Mouse (Mus musculus): ENCODE results near the gene Rtn4rl1.
A peak's percentile ranks its signal among the peaks of the same experiment; 100 is the strongest.
"Not testable (repeated sequence)": the region's sequence is repeated elsewhere in the genome, so short reads cannot be mapped to it uniquely, and the experiment has no call there.

Gene Rtn4rl1

DNA sequence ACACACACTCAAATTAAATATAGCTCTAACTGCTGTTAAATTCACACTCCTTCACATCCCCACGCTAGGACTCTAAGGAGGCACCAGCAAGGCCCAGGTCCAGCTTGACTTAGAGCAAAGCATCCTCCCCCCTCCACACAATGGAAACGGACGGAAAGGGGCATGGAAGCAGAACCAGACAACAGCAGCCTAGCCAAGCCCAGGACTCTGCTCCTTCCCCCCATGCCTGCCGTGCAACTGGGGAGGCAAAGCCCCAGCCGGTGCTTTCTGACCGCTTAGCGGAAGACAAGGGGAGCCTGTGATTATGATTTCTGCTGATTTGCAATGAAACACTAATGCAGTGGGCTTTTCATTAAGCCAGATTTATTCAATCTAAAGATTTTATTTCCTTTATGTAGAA is 84.5 kb downstream of the Rtn4rl1 start:
- DNase-seq (ENCODE audit: low spot score), result no peak

DNA sequence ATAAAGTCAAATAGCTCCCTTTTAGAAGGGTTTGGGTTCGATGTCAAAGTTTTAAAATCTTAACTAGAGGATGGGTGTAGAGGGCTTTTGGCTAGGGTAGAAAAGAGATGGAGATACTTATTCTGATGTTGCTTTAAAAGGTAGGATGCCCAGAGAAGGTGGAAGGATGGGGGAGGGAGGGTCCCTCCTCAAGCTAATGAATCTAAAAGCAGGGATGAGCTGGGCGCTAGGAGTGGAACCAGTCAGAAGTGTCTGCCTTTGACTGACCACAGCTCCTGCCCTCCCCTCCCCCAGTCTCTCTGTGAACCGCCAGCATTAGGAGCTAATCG is 85.4 kb downstream of the Rtn4rl1 start:
- no peak for DNase-seq (ENCODE audit: low spot score)

GRCm38 (mm10) chr11:75279342-75280065 is 85.9 kb downstream of the Rtn4rl1 start:
- DNase-seq (ENCODE audit: low spot score), result no peak

DNA sequence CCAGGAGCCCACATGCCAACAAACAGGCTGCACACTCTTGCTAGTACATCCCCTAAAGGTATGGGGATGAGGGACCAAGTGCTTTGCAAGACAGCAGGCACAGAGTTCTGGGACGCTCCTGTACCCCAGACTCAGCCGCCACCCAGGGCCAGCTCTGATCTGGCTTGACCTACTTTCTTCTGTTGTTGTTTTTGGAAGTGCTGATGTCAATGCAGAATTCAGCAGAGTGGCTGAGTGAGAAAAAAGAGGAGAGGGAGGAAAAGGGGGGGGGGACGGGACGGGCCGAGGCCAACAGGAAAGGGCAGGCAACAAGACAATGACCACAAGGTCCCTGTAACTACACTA is 86.5 kb downstream of the Rtn4rl1 start:
- DNase-seq (ENCODE audit: low spot score), result no peak

GRCm38 (mm10) chr11:75280435-75281001 is 86.9 kb downstream of the Rtn4rl1 start:
- DNase-seq (ENCODE audit: low spot score), result no peak

DNA sequence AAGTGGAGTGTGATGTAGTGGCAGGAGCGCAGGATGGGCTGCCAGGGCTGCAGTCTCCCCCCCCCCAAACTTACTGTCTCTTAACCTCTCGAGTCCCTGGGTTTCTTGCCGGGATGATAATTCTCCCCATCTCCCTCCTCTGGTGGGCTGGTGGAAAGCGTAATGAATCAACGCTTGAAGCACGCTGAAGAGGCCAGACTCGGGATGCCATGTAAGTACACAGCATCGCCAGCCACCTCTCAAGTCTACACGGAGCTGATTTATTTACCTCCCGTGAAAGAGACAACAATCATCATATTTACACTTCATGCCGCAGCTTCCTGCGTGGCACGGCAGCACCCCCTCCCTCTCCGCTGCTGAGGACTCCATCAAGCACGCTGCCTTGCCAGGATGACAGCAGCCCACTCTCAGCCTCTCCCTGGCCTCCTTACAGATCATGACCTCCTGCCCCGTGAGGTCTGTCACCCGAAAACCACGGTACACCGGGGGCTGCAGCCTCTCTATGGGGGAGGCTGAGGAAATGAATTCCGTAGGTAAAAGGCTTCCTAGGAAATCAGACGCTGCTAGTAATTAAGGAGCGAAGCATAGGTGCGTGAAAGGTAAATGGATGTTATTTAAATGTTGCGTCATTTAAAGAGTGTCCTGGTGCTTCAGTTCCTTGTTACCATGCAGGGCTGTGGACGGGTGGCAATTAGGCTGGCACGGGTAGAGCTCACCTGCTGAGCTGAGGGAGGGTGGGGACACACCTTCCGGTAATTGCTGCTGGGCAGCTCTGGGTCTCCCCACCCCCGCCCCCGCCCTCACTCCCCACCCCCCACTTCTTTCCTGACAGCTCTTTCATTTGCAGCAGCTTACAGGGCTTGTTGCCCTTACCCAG is 88.0 kb downstream of the Rtn4rl1 start:
- DNase-seq (ENCODE audit: low spot score), result no peak

- peak; percentile 70 for DNase-seq (ENCODE audit: low spot score)
Observed at GRCm38 (mm10) chr11:75282496-75283120, 89.0 kb downstream of the Rtn4rl1 start.

GRCm38 (mm10) chr11:75283784-75284183 is 90.2 kb downstream of the Rtn4rl1 start:
- DNase-seq (ENCODE audit: low spot score), result not testable (repeated sequence)

- DNase-seq (ENCODE audit: low spot score), result no peak
Observed at GRCm38 (mm10) chr11:75285893-75286467, 92.4 kb downstream of the Rtn4rl1 start.

GRCm38 (mm10) chr11:75286868-75287267 is 93.3 kb downstream of the Rtn4rl1 start:
- no peak for DNase-seq (ENCODE audit: low spot score)

DNA sequence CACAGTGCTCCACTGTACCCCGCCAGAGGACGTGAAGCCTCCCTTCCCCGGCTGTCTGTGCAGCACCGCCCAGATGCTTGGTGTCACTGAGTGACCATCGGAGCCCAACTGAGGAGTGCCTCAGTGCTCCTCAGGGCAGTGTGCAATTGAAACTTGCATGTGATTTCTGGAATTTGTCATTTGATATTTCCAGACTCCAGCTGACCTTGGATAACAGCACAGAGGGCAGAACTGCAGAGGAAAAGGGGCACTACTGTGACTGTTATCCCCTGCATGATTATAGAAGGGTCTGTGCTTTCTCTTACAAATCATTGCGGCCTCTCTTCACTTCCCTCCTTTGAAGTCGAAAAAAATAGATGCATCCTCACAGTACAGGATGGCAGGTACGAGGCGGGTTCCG is 94.4 kb downstream of the Rtn4rl1 start:
- no peak for DNase-seq (ENCODE audit: low spot score)

DNA sequence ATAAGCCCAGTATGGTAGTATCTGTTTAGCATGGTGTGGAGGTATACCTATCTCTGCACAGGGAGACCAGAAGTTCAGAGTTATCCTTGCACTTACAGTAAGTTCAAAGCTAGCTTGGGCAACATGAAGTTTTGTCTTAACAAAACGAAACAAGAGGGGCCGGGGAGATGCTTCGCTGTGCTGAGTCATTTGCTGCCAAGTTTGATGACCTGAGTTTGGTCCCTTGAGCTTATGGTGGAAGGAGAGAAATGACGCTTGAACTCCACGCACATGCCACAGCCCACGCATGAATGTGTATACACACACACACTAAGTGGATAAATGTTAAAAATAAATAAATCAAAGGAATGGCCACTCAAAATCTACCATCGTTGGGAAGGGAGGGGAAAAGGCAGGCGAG is 94.9 kb downstream of the Rtn4rl1 start:
- no peak for DNase-seq (ENCODE audit: low spot score)

DNA sequence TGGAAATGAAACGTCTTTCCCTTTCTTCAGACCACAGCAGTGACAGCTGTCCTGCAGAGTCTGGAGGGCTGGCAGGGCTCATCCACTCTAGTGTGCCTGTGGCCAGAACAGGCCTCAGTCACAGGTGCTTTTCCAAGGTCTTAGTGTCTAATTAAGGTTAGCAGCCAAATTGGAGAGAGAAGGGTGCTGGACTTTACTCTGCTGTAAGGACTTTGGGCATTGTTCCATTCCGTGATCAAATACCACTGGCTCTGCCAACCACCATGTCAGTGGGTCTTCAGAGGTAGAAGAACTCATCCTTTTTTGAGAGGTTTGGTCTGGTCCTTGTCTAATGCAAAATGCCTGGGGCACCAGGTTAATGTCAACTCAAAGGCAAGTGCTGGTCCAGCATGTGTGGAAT is 95.5 kb downstream of the Rtn4rl1 start:
- DNase-seq (ENCODE audit: low spot score), result no peak

GRCm38 (mm10) chr11:75290566-75291271 is 97.1 kb downstream of the Rtn4rl1 start:
- peak; percentile 90 for DNase-seq (ENCODE audit: low spot score)

- DNase-seq (ENCODE audit: low spot score), result peak; percentile 62
Observed at GRCm38 (mm10) chr11:75291389-75292215, 98.0 kb downstream of the Rtn4rl1 start.

GRCm38 (mm10) chr11:75292281-75292680 is 98.7 kb downstream of the Rtn4rl1 start:
- no peak for DNase-seq (ENCODE audit: low spot score)

- DNase-seq (ENCODE audit: low spot score), result no peak
Observed at GRCm38 (mm10) chr11:75293852-75294361, 100.3 kb downstream of the Rtn4rl1 start.

DNA sequence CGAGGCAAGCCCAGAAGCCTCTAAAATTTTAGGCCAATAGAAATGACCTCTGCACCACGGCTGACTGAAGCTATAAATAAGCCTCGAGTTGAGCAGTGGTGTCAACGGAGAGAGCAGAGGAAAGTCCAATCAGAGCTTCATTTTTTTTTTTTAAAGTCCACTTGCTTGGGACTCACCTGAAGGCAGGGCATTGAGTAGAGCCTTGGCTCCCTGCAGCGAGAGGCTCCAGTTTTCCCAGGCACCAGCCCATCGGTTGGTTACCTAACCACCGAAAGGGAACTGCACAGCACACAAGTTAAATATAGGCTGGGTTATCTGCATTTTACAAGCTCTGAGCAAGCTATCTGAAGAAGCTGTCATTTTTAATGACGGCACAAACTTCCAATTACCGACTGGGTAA is 101.3 kb downstream of the Rtn4rl1 start:
- no peak for DNase-seq (ENCODE audit: low spot score)

- not testable (repeated sequence) for DNase-seq (ENCODE audit: low spot score)
Observed at GRCm38 (mm10) chr11:75295534-75295933, 102.0 kb downstream of the Rtn4rl1 start.

GRCm38 (mm10) chr11:75296406-75297005 is 102.9 kb downstream of the Rtn4rl1 start:
- DNase-seq (ENCODE audit: low spot score), result no peak
